Mouse (Mus musculus) thymus, adult 18-20 months (tissue): ENCODE data around the gene Armh1.
A peak's percentile ranks its signal among the peaks of the same experiment; 100 is the strongest.
"Not testable (repeated sequence)": the region's sequence is repeated elsewhere in the genome, so short reads cannot be mapped to it uniquely, and the experiment has no call there.

Source experiments
- DNase-seq, 2 experiments: peaks; one replicate each; pipeline ENCODE4 v3.0.0; 2022; ENCODE audit warnings: mixed read lengths in 2 of 2

Armh1 gene

GRCm38 (mm10) chr4:117267831-117268437, 16.0 kb upstream of the Armh1 start:
- DNase-seq: no peak

GRCm38 (mm10) chr4:117267284-117267683, 15.4 kb upstream of the Armh1 start:
- peak; percentile 39 to 43 for DNase-seq

- DNase-seq: no peak
Observed at GRCm38 (mm10) chr4:117262987-117263386, 11.1 kb upstream of the Armh1 start.

- DNase-seq: no peak
Observed at GRCm38 (mm10) chr4:117262101-117262913, 10.4 kb upstream of the Armh1 start.

GRCm38 (mm10) chr4:117261222-117261621, 9.3 kb upstream of the Armh1 start:
- no peak for DNase-seq

GRCm38 (mm10) chr4:117259909-117260308, 8.0 kb upstream of the Armh1 start:
- not testable (repeated sequence) for DNase-seq

- no peak for DNase-seq
Observed at GRCm38 (mm10) chr4:117254672-117255071, 2.7 kb upstream of the Armh1 start.

- DNase-seq: no peak
Observed at GRCm38 (mm10) chr4:117254017-117254627, 2.2 kb upstream of the Armh1 start.

- DNase-seq: no peak
Observed at GRCm38 (mm10) chr4:117253218-117254016, 1.5 kb upstream of the Armh1 start.

GRCm38 (mm10) chr4:117252755-117253154, 830 bp upstream of the Armh1 start:
- no peak for DNase-seq

GRCm38 (mm10) chr4:117252351-117252750, 426 bp upstream of the Armh1 start:
- DNase-seq: no peak

- no peak for DNase-seq
Observed at GRCm38 (mm10) chr4:117250982-117251381, 943 bp downstream of the Armh1 start.

GRCm38 (mm10) chr4:117240867-117241266, 11.1 kb downstream of the Armh1 start:
- DNase-seq: no peak

GRCm38 (mm10) chr4:117239153-117239552, 12.8 kb downstream of the Armh1 start:
- DNase-seq: no peak

GRCm38 (mm10) chr4:117235822-117236221, 16.1 kb downstream of the Armh1 start:
- no peak for DNase-seq

- DNase-seq: no peak
Observed at GRCm38 (mm10) chr4:117234166-117234741, 17.7 kb downstream of the Armh1 start.

GRCm38 (mm10) chr4:117231208-117231607, 20.7 kb downstream of the Armh1 start:
- no peak for DNase-seq

- DNase-seq: no peak
Observed at GRCm38 (mm10) chr4:117230331-117230730, 21.6 kb downstream of the Armh1 start.

GRCm38 (mm10) chr4:117229590-117229989, 22.3 kb downstream of the Armh1 start:
- no peak for DNase-seq

- no peak for DNase-seq
Observed at GRCm38 (mm10) chr4:117225250-117225649, 26.7 kb downstream of the Armh1 start.

GRCm38 (mm10) chr4:117224122-117224521, 27.8 kb downstream of the Armh1 start:
- no peak for DNase-seq

GRCm38 (mm10) chr4:117223001-117223400, 28.9 kb downstream of the Armh1 start:
- no peak for DNase-seq

GRCm38 (mm10) chr4:117221836-117222235, 30.1 kb downstream of the Armh1 start:
- DNase-seq: no peak
